Mouse (Mus musculus): ENCODE data around the gene Nlgn2. TPM values are rescaled to one million over a fixed set of nuclear protein-coding genes. Genes with fewer than 3 reads are reported as not detected.

The Nlgn2 gene
- not detected for polyA plus RNA-seq (2017; shearing (Covaris generic))

GRCm38 (mm10) chr11:69837604-69837951 lies at the start of gene Nlgn2:
Nlgn2 (minus strand) TSS chr11:69837784.

GRCm38 (mm10) chr11:69880853-69881603 lies 43.4 kb upstream of the Nlgn2 start, which contains the start of gene Kctd11:
Kctd11 (minus strand) TSS chr11:69881406.

GRCm38 (mm10) chr11:69877878-69878277 lies 40.3 kb upstream of the Nlgn2 start, which contains the start of gene Tmem95:
Tmem95 (minus strand) TSS chr11:69878018.

GRCm38 (mm10) chr11:69858113-69858998 lies 20.8 kb upstream of the Nlgn2 start, which contains the start of gene Tnk1:
Tnk1 (minus strand) TSS chr11:69858730.

GRCm38 (mm10) chr11:69846198-69846680 lies 8.7 kb upstream of the Nlgn2 start, which contains the start of gene Plscr3:
Plscr3 (plus strand) TSS chr11:69846376.

GRCm38 (mm10) chr11:69837952-69838713 lies 549 bp upstream of the Nlgn2 start, which contains the start of gene Tmem256:
Tmem256 (plus strand) TSS chr11:69838514.

GRCm38 (mm10) chr11:69822080-69822479 lies 15.5 kb downstream of the Nlgn2 start, which contains the start of gene Spem1:
Spem1 (minus strand) TSS chr11:69822180.

GRCm38 (mm10) chr11:69818365-69818764 lies 19.2 kb downstream of the Nlgn2 start, which contains the start of gene Spem2:
Spem2 (minus strand) TSS chr11:69818465.

GRCm38 (mm10) chr11:69815155-69815554 lies 22.4 kb downstream of the Nlgn2 start, which contains the start of gene Gm39566:
Gm39566 (minus strand) TSS chr11:69815298.

GRCm38 (mm10) chr11:69804972-69805909 lies 32.3 kb downstream of the Nlgn2 start, which contains the start of gene Tmem102:
Tmem102 (minus strand) TSS chr11:69805624.

GRCm38 (mm10) chr11:69801379-69801977 lies 36.1 kb downstream of the Nlgn2 start, which contains the start of gene Fgf11:
Fgf11 (minus strand) TSS chr11:69801857.

GRCm38 (mm10) chr11:69795168-69795982 lies 42.2 kb downstream of the Nlgn2 start, which contains the start of gene Chrnb1:
Chrnb1 (minus strand) TSS chr11:69795943.

Other genes with a start within 250 kb of the Nlgn2 start
- gene Atp1b2, start 231.8 kb downstream of the Nlgn2 start, polyA plus RNA-seq (2017; shearing (Covaris generic)), result not detected
- gene Shbg, start 219.9 kb downstream of the Nlgn2 start, polyA plus RNA-seq (2017; shearing (Covaris generic)), result not detected
- not detected for gene Sat2, start 215.8 kb downstream of the Nlgn2 start, polyA plus RNA-seq (2017; shearing (Covaris generic))
- 70.3 TPM for gene Fxr2, start 204.8 kb downstream of the Nlgn2 start, polyA plus RNA-seq (2017; shearing (Covaris generic))
- gene Sox15, start 182.5 kb downstream of the Nlgn2 start, polyA plus RNA-seq (2017; shearing (Covaris generic)), result not detected
- gene Mpdu1, start 175.1 kb downstream of the Nlgn2 start, polyA plus RNA-seq (2017; shearing (Covaris generic)), result 39.4 TPM
- gene Cd68, start 171.6 kb downstream of the Nlgn2 start, polyA plus RNA-seq (2017; shearing (Covaris generic)), result 4.3 TPM
- gene Eif4a1, start 165.4 kb downstream of the Nlgn2 start, polyA plus RNA-seq (2017; shearing (Covaris generic)), result 908 TPM
- gene Senp3, start 155.7 kb downstream of the Nlgn2 start, polyA plus RNA-seq (2017; shearing (Covaris generic)), result 32.0 TPM
- gene Tnfsf13, start 152.0 kb downstream of the Nlgn2 start, polyA plus RNA-seq (2017; shearing (Covaris generic)), result not detected
- gene Tnfsf12, start 141.9 kb downstream of the Nlgn2 start, polyA plus RNA-seq (2017; shearing (Covaris generic)), result not detected
- gene Tnfsfm13, start 141.7 kb downstream of the Nlgn2 start, polyA plus RNA-seq (2017; shearing (Covaris generic)), result not detected
- 60.5 TPM for gene Polr2a, start 79.1 kb downstream of the Nlgn2 start, polyA plus RNA-seq (2017; shearing (Covaris generic))
- not detected for gene Slc35g3, start 75.8 kb downstream of the Nlgn2 start, polyA plus RNA-seq (2017; shearing (Covaris generic))
- gene Zbtb4, start 71.9 kb downstream of the Nlgn2 start, polyA plus RNA-seq (2017; shearing (Covaris generic)), result 7.6 TPM
- 1.4 TPM for gene Chrnb1, start 41.8 kb downstream of the Nlgn2 start, polyA plus RNA-seq (2017; shearing (Covaris generic))
- not detected for gene Fgf11, start 35.9 kb downstream of the Nlgn2 start, polyA plus RNA-seq (2017; shearing (Covaris generic))
- not detected for gene Tmem102, start 32.2 kb downstream of the Nlgn2 start, polyA plus RNA-seq (2017; shearing (Covaris generic))
- not detected for gene Gm39566, start 22.5 kb downstream of the Nlgn2 start, polyA plus RNA-seq (2017; shearing (Covaris generic))
- gene Spem2, start 19.3 kb downstream of the Nlgn2 start, polyA plus RNA-seq (2017; shearing (Covaris generic)), result not detected
- gene Spem1, start 15.6 kb downstream of the Nlgn2 start, polyA plus RNA-seq (2017; shearing (Covaris generic)), result not detected
- gene Tmem256, start 730 bp upstream of the Nlgn2 start, polyA plus RNA-seq (2017; shearing (Covaris generic)), result 42.5 TPM
- gene Plscr3, start 8.6 kb upstream of the Nlgn2 start, polyA plus RNA-seq (2017; shearing (Covaris generic)), result 9.2 TPM
- not detected for gene Tnk1, start 20.9 kb upstream of the Nlgn2 start, polyA plus RNA-seq (2017; shearing (Covaris generic))
- not detected for gene Tmem95, start 40.2 kb upstream of the Nlgn2 start, polyA plus RNA-seq (2017; shearing (Covaris generic))
- 0.11 TPM for gene Kctd11, start 43.6 kb upstream of the Nlgn2 start, polyA plus RNA-seq (2017; shearing (Covaris generic))
- gene Acap1, start 57.8 kb upstream of the Nlgn2 start, polyA plus RNA-seq (2017; shearing (Covaris generic)), result 462 TPM
- 0.80 TPM for gene 2810408A11Rik, start 63.2 kb upstream of the Nlgn2 start, polyA plus RNA-seq (2017; shearing (Covaris generic))
- gene Neurl4, start 63.3 kb upstream of the Nlgn2 start, polyA plus RNA-seq (2017; shearing (Covaris generic)), result 5.4 TPM
- gene Gps2, start 76.1 kb upstream of the Nlgn2 start, polyA plus RNA-seq (2017; shearing (Covaris generic)), result 200 TPM
- gene Eif5a, start 84.2 kb upstream of the Nlgn2 start, polyA plus RNA-seq (2017; shearing (Covaris generic)), result 977 TPM
- gene Ybx2, start 98.0 kb upstream of the Nlgn2 start, polyA plus RNA-seq (2017; shearing (Covaris generic)), result not detected
- not detected for gene Slc2a4, start 110.4 kb upstream of the Nlgn2 start, polyA plus RNA-seq (2017; shearing (Covaris generic))
- gene Cldn7, start 127.0 kb upstream of the Nlgn2 start, polyA plus RNA-seq (2017; shearing (Covaris generic)), result not detected
- gene Ctdnep1, start 143.4 kb upstream of the Nlgn2 start, polyA plus RNA-seq (2017; shearing (Covaris generic)), result 41.4 TPM
- gene Elp5, start 144.7 kb upstream of the Nlgn2 start, polyA plus RNA-seq (2017; shearing (Covaris generic)), result 50.5 TPM
- gene Gabarap, start 153.4 kb upstream of the Nlgn2 start, polyA plus RNA-seq (2017; shearing (Covaris generic)), result 366 TPM
- 52.0 TPM for gene Phf23, start 158.0 kb upstream of the Nlgn2 start, polyA plus RNA-seq (2017; shearing (Covaris generic))
- 20.9 TPM for gene Dvl2, start 162.8 kb upstream of the Nlgn2 start, polyA plus RNA-seq (2017; shearing (Covaris generic))
- 83.6 TPM for gene Acadvl, start 177.6 kb upstream of the Nlgn2 start, polyA plus RNA-seq (2017; shearing (Covaris generic))
- gene Dlg4, start 179.2 kb upstream of the Nlgn2 start, polyA plus RNA-seq (2017; shearing (Covaris generic)), result 4.6 TPM
- gene Asgr1, start 216.3 kb upstream of the Nlgn2 start, polyA plus RNA-seq (2017; shearing (Covaris generic)), result not detected

Data from effector memory CD4-positive, alpha-beta T cell, adult 5 months (primary cell).